16 mouse cellular contexts compared by ENCODE assay signal in the genomic region with DNA sequence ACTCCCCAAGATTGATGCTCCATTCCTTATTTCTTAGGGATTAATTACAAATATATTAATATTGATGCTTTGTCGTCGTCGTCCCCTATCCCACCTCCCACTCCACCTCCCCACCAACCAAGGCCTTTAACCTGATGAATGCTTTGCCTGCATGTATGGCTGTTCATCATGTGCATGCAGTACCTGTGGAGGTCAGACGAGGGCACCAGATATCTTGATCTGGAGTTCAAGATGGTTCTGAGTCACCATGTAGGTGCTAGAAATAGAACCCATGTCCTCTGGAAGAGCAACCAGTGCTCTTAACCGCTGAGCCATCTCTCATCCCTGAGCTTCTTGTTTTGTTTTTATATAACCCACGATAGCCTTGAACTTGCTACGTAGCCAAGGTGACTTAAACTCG. TPM values are rescaled to one million over a fixed set of nuclear protein-coding genes. Genes with fewer than 3 reads are reported as not detected.
DNase-seq lines count a peak whose midpoint lies in the region; ATAC-seq and TF ChIP-seq lines count a peak whose summit lies in the region.
"Had no signal": no experiment of that assay in that cellular context is flagged by ENCODE, and none has a peak within 500 bp of the region (broad histone marks: within the 10 kb centered on the region; RNA-seq: fewer than 3 reads in every experiment).

No protein-coding gene starts in this region.

- TF ChIP-seq POLR2A in heart, adult 2 months (IDR thresholded peaks at IDR 0.05; ENCODE audit: insufficient read depth, low read depth, low read length), result no peak
- no peak for TF ChIP-seq POLR2A in CH12.LX (IDR thresholded peaks at IDR 0.05; ENCODE audit: low read depth, low read length)
- no peak for TF ChIP-seq POLR2A in small intestine, adult 2 months (IDR thresholded peaks at IDR 0.05; ENCODE audit: low read depth, low read length)

- no peak for DNase-seq in heart, adult 2 months
- no peak for DNase-seq in lung, embryonic 14.5 days
- no peak for DNase-seq in lung, postnatal 14 days
- peak; percentile 22 for DNase-seq in CH12.LX (ENCODE audit: extremely low read depth)
- no peak for DNase-seq in heart, postnatal 14 days
- DNase-seq in spleen, postnatal 4 days (ENCODE audit: low spot score in 2 of 2), result no peak
- DNase-seq: adrenal gland, adult 2 months; cerebellum, adult 11-12 months; cerebellum, postnatal 36 days; gastrocnemius, postnatal 14 days; liver, embryonic 13.5 days; right cerebral cortex, postnatal 25 days had no signal

- TF ChIP-seq RAD21 in CH12.LX (IDR thresholded peaks at IDR 0.05; ENCODE audit: low read depth, low read length), result peak; percentile 36

- peaks cover 17% of the 10 kb centered on the region for H3K4me1 ChIP-seq in heart, adult 2 months (ENCODE audit: control insufficient read depth, insufficient read depth, low read length)
- H3K4me1 ChIP-seq in heart, embryonic 12.5 days (replicated peaks), result 0 out of 2 replicates have a peak, but pooled peaks cover 15% of the 10 kb centered on the region
- H3K4me1 ChIP-seq in lung, embryonic 14.5 days (ENCODE audit: insufficient read depth), result peaks cover 7% of the 10 kb centered on the region
- no peaks in the 10 kb centered on the region for H3K4me1 ChIP-seq in CH12.LX (ENCODE audit: control insufficient read depth in 1 of 2, insufficient read depth in 2 of 2)
- H3K4me1 ChIP-seq in small intestine, adult 2 months (ENCODE audit: control insufficient read depth, insufficient read depth, insufficient read length, low read length), result peaks cover 31% of the 10 kb centered on the region

- H3K36me3 ChIP-seq in heart, adult 2 months (ENCODE audit: control insufficient read depth, insufficient read depth, low read length), result peaks cover 7% of the 10 kb centered on the region
- H3K36me3 ChIP-seq in heart, embryonic 12.5 days, result no peaks in the 10 kb centered on the region
- H3K36me3 ChIP-seq in lung, embryonic 14.5 days (ENCODE audit: insufficient read depth), result no peaks in the 10 kb centered on the region
- no peaks in the 10 kb centered on the region for H3K36me3 ChIP-seq in CH12.LX (replicated peaks in 1 of 2; ENCODE audit: control insufficient read depth in 1 of 2, insufficient read depth in 1 of 2, low read length in 1 of 2)
- H3K36me3 ChIP-seq in small intestine, adult 2 months (ENCODE audit: control insufficient read depth, insufficient read depth, low read length), result peaks cover 43% of the 10 kb centered on the region
- H3K36me3 ChIP-seq: heart, embryonic 13.5 days; liver, embryonic 13.5 days had no signal

- no peaks in the 10 kb centered on the region for H3K27me3 ChIP-seq in heart, adult 2 months (ENCODE audit: control insufficient read depth, insufficient read depth, low read length)
- H3K27me3 ChIP-seq in heart, embryonic 12.5 days (replicated peaks), result no peaks in the 10 kb centered on the region
- H3K27me3 ChIP-seq in lung, embryonic 14.5 days (ENCODE audit: insufficient read depth, low read length), result no peaks in the 10 kb centered on the region
- H3K27me3 ChIP-seq in CH12.LX (replicated peaks), result peaks cover 3% of the 10 kb centered on the region
- H3K27me3 ChIP-seq in small intestine, adult 2 months (ENCODE audit: control insufficient read depth, insufficient read depth, low read length), result no peaks in the 10 kb centered on the region
- H3K27me3 ChIP-seq: heart, embryonic 13.5 days had no signal

- no peak overlapping the region for H3K4me2 ChIP-seq in heart, embryonic 12.5 days
- no peak overlapping the region for H3K4me2 ChIP-seq in lung, embryonic 14.5 days
- H3K4me2 ChIP-seq in CH12.LX (ENCODE audit: insufficient read depth, low read depth, poor library complexity, severe bottlenecking), result no peak overlapping the region
- H3K4me2 ChIP-seq: heart, embryonic 13.5 days; liver, embryonic 13.5 days had no signal

- 93% methylated on average over 8 of the region's 8 CpGs for WGBS in heart, adult 2 months
- WGBS in heart, embryonic 12.5 days, result 91% methylated on average over 8 of the region's 8 CpGs
- 92% methylated on average over 8 of the region's 8 CpGs for WGBS in lung, embryonic 14.5 days
- 96% methylated on average over 8 of the region's 8 CpGs for WGBS in small intestine, adult 2 months

- dilution Hi-C loops in CH12.LX (cut with MboI; ENCODE audit: extremely low pct_ligation_motif_present, extremely low pct_unique_long_range_greater_than_20kb, low sequenced_read_pairs), result no loop called here

- H3K27ac ChIP-seq in heart, adult 2 months, result no peak overlapping the region
- H3K27ac ChIP-seq in heart, embryonic 12.5 days (ENCODE audit: poor library complexity, severe bottlenecking), result no peak overlapping the region
- H3K27ac ChIP-seq in lung, embryonic 14.5 days (ENCODE audit: low read depth), result no peak overlapping the region
- H3K27ac ChIP-seq in CH12.LX (ENCODE audit: insufficient read depth, low read depth), result no peak overlapping the region
- H3K27ac ChIP-seq in small intestine, adult 2 months (ENCODE audit: insufficient read depth, low read depth, low read length), result peak overlapping the region; percentile 22; the same call in 1 of the 2 replicates
- H3K27ac ChIP-seq: heart, embryonic 13.5 days had no signal

- TF ChIP-seq EP300 in heart, adult 2 months (IDR thresholded peaks at IDR 0.05; ENCODE audit: insufficient read depth, low read depth, low read length), result no peak
- TF ChIP-seq EP300 in CH12.LX (IDR thresholded peaks at IDR 0.05; ENCODE audit: low read length), result no peak

- intact Hi-C loops in heart, adult 2 months (cut with DNase I), result no loop called here
- intact Hi-C loops in heart, postnatal 14 days (cut with DNase I), result no loop called here

- H3K9me3 ChIP-seq in heart, embryonic 12.5 days (replicated peaks), result no peaks in the 10 kb centered on the region
- no peaks in the 10 kb centered on the region for H3K9me3 ChIP-seq in lung, embryonic 14.5 days (ENCODE audit: low read depth, low read length)
- peaks cover 9% of the 10 kb centered on the region for H3K9me3 ChIP-seq in CH12.LX (replicated peaks; ENCODE audit: low read length)
- H3K9me3 ChIP-seq: heart, embryonic 13.5 days; liver, embryonic 13.5 days had no signal

- in situ Hi-C loops in CH12.LX (cut with MboI; ENCODE audit: low pct_ligation_motif_present, low pct_unique_long_range_greater_than_20kb, low sequenced_read_pairs), result no loop called here

- H3K79me2 ChIP-seq in heart, adult 2 months (replicated peaks; ENCODE audit: control insufficient read depth, insufficient read depth, low read length), result no peaks in the 10 kb centered on the region
- H3K79me2 ChIP-seq in CH12.LX (replicated peaks; ENCODE audit: control insufficient read depth, extremely low read depth, insufficient read depth, poor library complexity, severe bottlenecking), result no peaks in the 10 kb centered on the region

- H3K4me3 ChIP-seq in heart, adult 2 months, result no peak overlapping the region
- no peak overlapping the region for H3K4me3 ChIP-seq in heart, embryonic 12.5 days
- H3K4me3 ChIP-seq in lung, embryonic 14.5 days (ENCODE audit: low read depth, low read length), result no peak overlapping the region
- no peak overlapping the region for H3K4me3 ChIP-seq in CH12.LX (replicated peaks in 1 of 3; ENCODE audit: low read depth in 2 of 3, low read length in 2 of 3, poor library complexity in 1 of 3)
- no peak overlapping the region for H3K4me3 ChIP-seq in small intestine, adult 2 months (ENCODE audit: low read depth, low read length)
- H3K4me3 ChIP-seq: heart, embryonic 13.5 days; liver, embryonic 13.5 days had no signal

- no peak overlapping the region for H3K9ac ChIP-seq in heart, adult 2 months (ENCODE audit: low read depth, low read length)
- no peak overlapping the region for H3K9ac ChIP-seq in heart, embryonic 12.5 days
- H3K9ac ChIP-seq in lung, embryonic 14.5 days, result no peak overlapping the region
- H3K9ac ChIP-seq in CH12.LX (ENCODE audit: insufficient read depth, low read depth), result no peak overlapping the region
- H3K9ac ChIP-seq: heart, embryonic 13.5 days; liver, embryonic 13.5 days had no signal

- ATAC-seq in heart, embryonic 12.5 days (ENCODE audit: insufficient number of reproducible peaks, low FRiP score), result no peak
- no peak for ATAC-seq in lung, embryonic 14.5 days (ENCODE audit: insufficient read depth)
- ATAC-seq: midbrain, embryonic 16.5 days had no signal

- peak; percentile 38 for TF ChIP-seq CTCF in heart, adult 2 months (IDR thresholded peaks at IDR 0.05)
- peak; percentile 30; the same call in 1 of the 2 replicates for TF ChIP-seq CTCF in lung, embryonic 14.5 days (IDR thresholded peaks at IDR 0.05; ENCODE audit: low read depth)
- peak; percentile 19 to 48; a peak in 1 of 4 replicates for TF ChIP-seq CTCF in CH12.LX (conservative IDR thresholded peaks at IDR 0.05 in 1 of 2, IDR thresholded peaks at IDR 0.05 in 1 of 2; ENCODE audit: low read depth in 2 of 2, low read length in 2 of 2)
- no peak for TF ChIP-seq CTCF in small intestine, adult 2 months (IDR thresholded peaks at IDR 0.05; ENCODE audit: extremely low read depth, insufficient read length, insufficient replicate concordance, low read depth, low read length)

TF ChIP-seq in CH12.LX, 34 proteins besides CTCF, POLR2A, EP300 and RAD21:
- TF ChIP-seq MAX (IDR thresholded peaks at IDR 0.05; ENCODE audit: low read length), result no peak
- TF ChIP-seq SMC3 (IDR thresholded peaks at IDR 0.05; ENCODE audit: low read depth, low read length), result peak; percentile 24; the same call in 1 of the 2 replicates

RNA-seq across cellular contexts. Expression of gene Lima1, which starts 11.5 kb away (rescaled TPM):
- 10 to 100 TPM; 15.7 to 16.7 TPM for total RNA-seq in heart, adult 2 months (2021)
- polyA plus RNA-seq in heart, adult 2 months (2012; rRNA removed), result 8.8 and 13.4 TPM in 2 replicates
- polyA plus RNA-seq in heart, embryonic 12.5 days (2016; fragmentation: Nextera tagmentation; extraction: Ambion mirVana), result 24.6 and 25.5 TPM in 2 replicates
- polyA plus RNA-seq in lung, embryonic 14.5 days (2014; fragmentation: Nextera tagmentation; extraction: Ambion mirVana), result 41.1 and 42.8 TPM in 2 replicates
- total RNA-seq in CH12.LX (2012; rRNA removed) (16.8 and 18.7 TPM in 2 replicates), CH12.LX (2014; rRNA removed) (10.0 and 10.3 TPM in 2 replicates)
- 24.4 and 26.9 TPM in 2 replicates for polyA plus RNA-seq in CH12.LX (2012; ENCODE audit: insufficient read length, low read depth)
- polyA plus RNA-seq in small intestine, adult 2 months (2012; rRNA removed), result 26.1 and 47.7 TPM in 2 replicates
- total RNA-seq in heart, postnatal 14 days (2021), result 10 to 100 TPM; 23.5 TPM
